Mouse (Mus musculus) heart, embryonic 16.5 days (tissue): ENCODE data around the gene Ubxn2a. TPM values are rescaled to one million over a fixed set of nuclear protein-coding genes. Genes with fewer than 3 reads are reported as not detected.

Experiments
- polyA plus RNA-seq: library from polyadenylated mRNA; unstranded; fragments of >200 nt; fragmentation: Nextera tagmentation; extraction: Ambion mirVana; gene quantifications from 2 replicates; pipeline ENCODE4 v1.2.1, GENCODE M21; 2015

Ubxn2a gene
- polyA plus RNA-seq, 1 experiment from 2014 or later, result 32.7 TPM

Other genes starting within 250 kb of the Ubxn2a start
- gene Fam228a, start 169.3 kb downstream of the Ubxn2a start, polyA plus RNA-seq, result 0.16 and 0.25 TPM in 2 replicates
- 2.0 and 2.3 TPM in 2 replicates for gene Pfn4, start 138.7 kb downstream of the Ubxn2a start, polyA plus RNA-seq
- 1.5 and 3.0 TPM in 2 replicates for gene Fam228b, start 138.4 kb downstream of the Ubxn2a start, polyA plus RNA-seq
- 95.7 and 147 TPM in 2 replicates for gene Sf3b6, start 90.2 kb downstream of the Ubxn2a start, polyA plus RNA-seq
- 8.7 and 13.2 TPM in 2 replicates for gene Fkbp1b, start 66.1 kb downstream of the Ubxn2a start, polyA plus RNA-seq
- gene Wdcp, start 64.4 kb downstream of the Ubxn2a start, polyA plus RNA-seq, result 14.1 and 15.0 TPM in 2 replicates
- gene Mfsd2b, start 33.3 kb downstream of the Ubxn2a start, polyA plus RNA-seq, result 0.76 and 1.1 TPM in 2 replicates
- gene Atad2b, start 9.6 kb upstream of the Ubxn2a start, polyA plus RNA-seq, result 5.3 and 6.0 TPM in 2 replicates